Mouse (Mus musculus): Measurements from ENCODE around the gene BC016579.

The BC016579 gene

DNA sequence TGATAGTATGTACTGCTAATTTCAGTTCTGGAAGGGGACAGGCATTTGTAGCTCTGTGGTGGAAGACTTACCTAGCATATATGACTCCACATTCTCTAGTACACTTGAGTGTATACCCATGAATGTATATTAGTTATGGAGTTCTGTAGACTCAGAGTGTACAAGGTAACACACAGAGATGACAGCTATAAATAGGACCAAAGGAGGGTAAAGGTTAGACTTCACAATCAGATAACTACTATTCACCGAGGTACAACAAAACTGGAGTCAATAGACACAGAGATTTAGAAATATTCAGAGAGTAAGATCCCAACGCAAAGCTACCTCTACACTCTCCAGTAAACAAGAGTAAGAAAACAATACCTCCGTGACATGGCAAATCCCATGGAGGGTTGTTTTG is 9.9 kb downstream of the BC016579 start:
- DNase-seq (ENCODE audit: low read depth, low spot score), result no peak

DNA sequence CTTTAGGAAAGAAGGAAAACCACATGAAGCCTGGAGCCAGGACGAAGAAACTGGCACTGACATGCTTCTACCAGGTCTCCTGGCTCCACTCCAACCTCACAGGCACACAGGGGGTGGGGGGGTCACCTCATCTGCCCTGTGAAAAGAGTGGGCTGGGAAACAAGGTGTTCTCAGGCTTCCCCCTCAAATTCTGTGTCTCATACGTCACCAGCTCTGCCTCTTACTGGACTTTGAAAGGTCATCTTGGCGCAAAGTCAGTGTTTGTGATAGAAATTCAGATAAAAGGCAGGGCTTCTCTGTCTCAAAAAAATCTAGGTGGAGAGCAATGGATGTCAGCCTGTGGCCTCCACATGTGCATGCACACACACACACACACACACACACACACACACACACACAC is 12.6 kb downstream of the BC016579 start:
- DNase-seq (ENCODE audit: low read depth, low spot score), result no peak

GRCm38 (mm10) chr16:45640070-45640762 is 13.7 kb downstream of the BC016579 start:
- no peak for DNase-seq (ENCODE audit: low read depth, low spot score)

DNA sequence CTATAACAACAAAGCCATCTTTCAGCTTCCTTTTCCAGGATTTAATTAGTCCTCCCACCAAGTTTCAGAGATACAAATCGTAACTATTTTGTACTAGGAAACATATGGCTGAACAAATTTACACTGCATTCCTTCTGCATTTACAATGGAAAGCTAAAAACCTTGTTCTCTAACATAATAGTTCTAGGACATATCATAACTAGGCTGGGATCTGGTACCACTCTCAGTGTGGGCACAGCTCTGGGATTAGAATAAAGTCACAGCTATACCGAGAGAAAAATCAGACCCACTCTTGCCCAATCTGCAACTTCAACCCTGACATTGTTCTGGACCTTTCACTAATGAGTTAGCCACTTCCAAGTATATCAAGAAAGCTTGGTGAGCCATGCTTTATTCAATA is 18.0 kb downstream of the BC016579 start:
- no peak for DNase-seq (ENCODE audit: low read depth, low spot score)

DNA sequence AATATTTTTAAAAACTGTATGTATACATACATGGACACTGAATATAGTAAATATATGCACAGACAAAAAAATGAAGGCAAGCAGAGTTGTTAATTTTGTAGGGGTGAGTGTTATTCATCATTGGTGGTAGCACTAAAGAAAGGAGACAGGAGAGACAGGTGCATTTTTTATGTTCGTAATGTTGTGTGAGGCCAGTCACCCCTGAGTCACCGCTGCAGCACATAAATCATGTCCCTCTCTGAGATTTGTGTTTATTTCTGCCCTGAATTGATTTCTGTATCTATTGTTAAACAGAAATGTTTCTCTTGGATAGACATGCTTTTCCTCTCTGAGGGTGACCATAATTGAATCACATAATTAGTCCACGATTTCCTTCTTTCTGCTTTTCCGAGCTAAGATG is 21.4 kb downstream of the BC016579 start:
- no peak for DNase-seq (ENCODE audit: low read depth, low spot score)

DNA sequence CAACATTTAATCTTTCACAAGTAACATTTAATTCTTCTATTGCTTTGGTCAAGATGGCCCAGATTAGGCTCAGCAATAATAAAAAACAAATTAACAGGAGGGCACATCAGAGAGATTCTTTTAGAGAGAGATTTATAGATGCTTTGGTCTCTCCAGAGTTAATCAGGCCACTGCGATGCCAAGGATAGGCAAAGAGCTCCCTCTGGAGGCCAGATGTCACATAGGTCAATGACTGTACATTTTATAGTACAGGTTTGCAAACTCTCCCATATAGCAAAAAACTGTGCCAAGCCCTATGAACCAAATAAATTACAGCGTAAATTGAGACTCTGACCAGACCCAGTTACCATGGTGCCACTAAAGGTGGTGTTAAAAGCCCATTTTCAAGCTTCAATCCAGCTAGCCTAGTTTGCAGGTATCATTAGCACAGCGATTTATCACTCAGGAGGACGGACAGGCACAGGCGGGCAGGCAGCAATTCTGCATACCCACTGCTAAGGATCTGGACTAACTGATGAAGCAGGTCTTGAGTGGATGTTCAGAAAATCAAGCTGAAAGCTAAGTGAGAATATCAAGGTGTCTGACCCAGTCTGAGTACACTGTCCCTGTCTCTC is 23.4 kb downstream of the BC016579 start:
- DNase-seq (ENCODE audit: low read depth, low spot score), result peak; percentile 48

- no peak for DNase-seq (ENCODE audit: low read depth, low spot score)
Observed at GRCm38 (mm10) chr16:45629497-45630105, 24.3 kb downstream of the BC016579 start.

DNA sequence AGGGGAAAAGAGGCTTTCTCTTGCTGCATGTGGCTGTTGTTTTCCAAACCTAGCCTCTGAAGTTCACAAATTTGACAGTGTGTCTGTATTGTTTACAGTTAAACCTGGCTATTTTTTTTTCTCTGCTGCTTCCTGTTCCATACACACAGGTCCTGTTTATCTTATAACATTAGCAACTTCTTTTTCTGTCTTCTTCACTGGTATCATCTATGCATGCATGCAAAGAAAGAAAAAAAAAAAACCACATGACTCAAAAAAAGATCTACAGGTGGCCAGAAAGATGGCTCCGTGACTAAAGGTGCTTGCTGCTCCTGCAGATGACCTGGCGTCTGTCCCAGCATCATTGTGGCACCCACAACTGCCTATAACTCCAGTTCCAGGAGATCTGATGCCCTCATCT is 28.5 kb downstream of the BC016579 start:
- no peak for DNase-seq (ENCODE audit: low read depth, low spot score)

DNA sequence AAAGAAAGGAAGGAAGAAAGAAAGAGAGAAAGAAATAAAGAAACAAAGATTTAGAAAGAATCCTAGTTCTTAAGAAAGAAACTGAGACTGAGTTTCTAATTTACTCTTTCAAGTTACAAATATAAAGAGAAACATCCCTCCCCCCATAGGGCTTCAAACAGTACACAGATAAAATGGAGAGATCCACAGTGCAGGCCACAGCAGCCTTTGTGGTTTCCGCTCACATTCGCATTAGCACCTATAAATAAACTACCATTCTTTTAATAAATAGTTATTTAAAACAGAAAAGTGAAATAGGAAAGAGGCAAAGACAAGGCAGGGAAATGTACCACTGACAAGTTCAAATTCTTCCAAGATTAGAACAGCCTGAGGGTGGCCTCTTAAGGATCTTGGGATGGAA is 29.1 kb downstream of the BC016579 start:
- DNase-seq (ENCODE audit: low read depth, low spot score), result no peak

DNA sequence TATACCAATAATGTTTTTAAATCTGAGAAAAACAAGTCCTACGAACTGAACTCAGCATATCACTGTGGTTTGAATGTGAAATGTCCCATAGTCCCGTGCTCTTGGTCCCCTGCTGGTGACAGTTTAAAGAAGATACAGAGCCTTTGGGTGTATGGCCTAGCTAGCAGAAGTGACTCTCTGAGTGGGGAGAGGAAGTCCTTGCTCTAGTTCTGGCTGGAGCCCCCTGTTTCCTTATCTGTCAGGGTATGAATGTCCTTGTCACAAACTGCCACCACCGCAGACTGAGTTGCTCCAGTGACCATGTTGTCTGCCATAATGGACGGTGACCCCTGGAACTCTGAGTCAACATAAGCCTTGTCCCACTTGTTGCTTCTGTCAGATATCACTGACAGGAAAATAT is 30.6 kb downstream of the BC016579 start:
- DNase-seq (ENCODE audit: low read depth, low spot score), result no peak

DNA sequence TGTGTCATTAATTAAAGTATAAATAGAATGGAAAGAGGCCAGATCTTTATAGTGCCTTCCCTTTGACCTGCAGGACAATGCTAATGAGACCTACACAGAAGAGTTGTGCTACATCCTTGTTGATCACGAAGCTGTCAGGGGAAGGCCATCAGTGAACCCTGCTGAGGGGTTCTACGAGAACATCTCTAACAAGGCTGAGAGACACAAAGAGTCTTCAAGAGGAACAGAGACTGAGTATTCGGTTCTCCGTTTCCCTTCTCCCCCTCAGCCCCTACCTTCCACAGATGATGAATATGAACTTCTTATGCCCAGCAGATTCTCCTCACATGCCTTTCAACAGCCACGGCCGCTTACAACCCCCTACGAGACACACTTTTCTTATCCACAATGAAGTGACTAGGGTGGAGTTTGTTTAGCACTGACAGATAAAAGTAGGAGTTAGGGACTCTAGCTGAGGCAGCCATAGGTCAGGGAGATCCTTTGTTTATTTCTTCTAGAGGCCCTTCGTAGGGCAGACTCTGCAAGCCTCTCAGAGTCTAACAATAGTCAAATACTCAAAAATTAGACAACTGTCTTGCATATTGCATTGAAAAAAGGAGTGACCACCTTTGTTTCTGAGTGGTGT is 34.0 kb downstream of the BC016579 start:
- DNase-seq (ENCODE audit: low read depth, low spot score), result no peak

DNA sequence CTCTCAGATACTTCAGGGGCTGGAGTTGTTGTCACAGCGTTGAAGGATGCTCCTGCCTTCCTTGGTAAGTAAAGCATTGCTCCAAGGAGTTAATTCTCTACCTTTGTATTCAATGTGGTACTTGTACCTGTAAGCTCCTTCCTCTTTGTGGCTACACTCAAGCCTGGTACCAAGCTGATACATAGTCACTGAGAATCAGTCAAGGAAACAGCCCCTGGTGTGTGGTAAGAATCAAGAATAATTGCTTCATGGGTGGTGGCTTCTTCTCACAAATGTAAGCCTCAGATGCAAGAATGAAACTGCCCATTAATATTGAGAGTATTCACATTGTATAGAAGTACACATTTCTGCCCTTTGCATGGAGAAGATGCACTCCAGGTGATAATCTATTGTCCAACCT is 37.9 kb downstream of the BC016579 start:
- DNase-seq (ENCODE audit: low read depth, low spot score), result no peak

DNA sequence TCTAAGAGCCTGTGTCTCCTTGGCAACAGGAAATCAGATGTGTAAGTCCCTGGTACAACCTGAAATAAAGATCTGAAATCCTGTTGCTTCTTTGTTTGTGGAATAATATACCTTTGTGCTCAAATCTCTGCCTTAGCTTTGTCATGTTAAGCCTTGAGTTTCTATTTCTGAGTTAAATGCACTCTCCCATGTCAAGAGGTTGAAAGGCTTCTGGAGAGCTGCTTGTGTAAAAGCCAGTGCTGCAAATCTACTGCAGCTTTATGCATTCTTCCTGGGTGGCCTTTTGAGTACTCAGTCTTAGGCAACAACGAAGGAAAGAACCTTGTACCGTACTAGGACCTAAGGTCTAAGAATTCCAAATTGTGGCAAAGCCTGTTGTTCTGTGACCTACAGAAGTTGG is 40.6 kb downstream of the BC016579 start:
- DNase-seq (ENCODE audit: low read depth, low spot score), result no peak

- DNase-seq (ENCODE audit: low read depth, low spot score), result no peak
Observed at GRCm38 (mm10) chr16:45610267-45610666, 43.6 kb downstream of the BC016579 start, which contains the start of gene Gcsam. Gene Gcsam (plus strand): TSS chr16:45610380.

DNA sequence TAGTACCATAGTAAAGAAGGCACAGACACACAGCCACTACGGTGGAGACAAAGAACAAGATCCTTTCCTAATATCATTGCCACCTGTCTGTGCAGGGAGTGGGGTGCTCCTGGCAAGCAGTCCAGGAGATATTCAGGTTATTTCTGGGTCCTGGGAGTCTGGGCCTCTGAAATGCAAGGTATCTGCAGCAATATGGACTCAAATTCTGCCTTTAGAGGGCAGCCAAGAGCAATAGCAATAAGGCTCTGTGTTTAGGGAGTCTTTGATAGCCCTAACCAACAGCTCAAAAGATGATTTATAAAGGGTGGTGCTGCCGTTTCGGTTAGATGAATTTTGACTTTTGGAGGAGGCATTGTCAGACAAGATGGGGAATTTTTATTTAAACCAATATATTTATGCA is 44.6 kb downstream of the BC016579 start:
- no peak for DNase-seq (ENCODE audit: low read depth, low spot score)

DNA sequence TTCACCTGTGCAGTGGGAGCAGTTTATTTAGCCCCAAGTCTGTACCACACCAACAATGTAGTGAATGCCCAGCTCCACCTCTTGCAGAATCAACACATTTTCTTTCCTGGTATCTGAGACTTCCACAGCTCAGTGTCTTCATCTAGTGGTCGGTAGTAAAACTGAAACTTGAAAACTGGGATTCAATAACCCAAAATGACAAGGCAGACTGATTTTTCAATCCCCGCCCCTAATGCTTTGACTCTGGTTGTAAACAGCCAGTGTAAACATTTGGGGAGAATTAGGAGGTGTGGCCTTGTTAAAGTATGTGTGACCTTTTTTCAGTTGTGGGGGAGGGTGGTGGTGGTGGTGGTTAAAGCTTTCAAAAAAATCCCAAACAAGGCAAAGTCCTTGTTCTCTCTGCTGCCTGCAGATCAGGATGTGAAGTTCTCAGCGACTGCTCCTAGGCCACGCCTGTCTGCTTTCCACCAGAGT is 45.4 kb downstream of the BC016579 start:
- no peak for DNase-seq (ENCODE audit: low read depth, low spot score)

GRCm38 (mm10) chr16:45595494-45595893 is 58.4 kb downstream of the BC016579 start:
- no peak for DNase-seq (ENCODE audit: low read depth, low spot score)

DNA sequence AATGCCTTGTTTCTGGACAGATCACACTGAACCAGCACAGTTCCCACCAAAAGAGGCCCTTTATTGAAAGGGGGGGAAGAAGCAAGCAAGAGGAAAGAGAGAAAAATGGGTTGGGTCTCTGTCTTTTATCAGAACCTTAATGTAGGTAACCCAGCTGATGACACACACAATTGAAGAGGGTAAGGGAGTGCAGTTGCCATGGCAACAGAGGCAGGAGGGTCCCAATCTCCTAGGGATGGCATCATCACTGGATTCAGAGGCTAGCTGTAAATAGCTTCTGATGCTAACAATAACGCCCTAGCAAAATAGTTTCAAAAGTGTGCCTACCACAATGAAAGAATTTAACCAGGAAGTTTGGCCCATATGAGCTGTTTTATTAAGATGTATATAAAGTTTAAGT is 60.2 kb downstream of the BC016579 start:
- DNase-seq (ENCODE audit: low read depth, low spot score), result no peak

- DNase-seq (ENCODE audit: low read depth, low spot score), result no peak
Observed at GRCm38 (mm10) chr16:45582512-45582911, 71.4 kb downstream of the BC016579 start.

DNA sequence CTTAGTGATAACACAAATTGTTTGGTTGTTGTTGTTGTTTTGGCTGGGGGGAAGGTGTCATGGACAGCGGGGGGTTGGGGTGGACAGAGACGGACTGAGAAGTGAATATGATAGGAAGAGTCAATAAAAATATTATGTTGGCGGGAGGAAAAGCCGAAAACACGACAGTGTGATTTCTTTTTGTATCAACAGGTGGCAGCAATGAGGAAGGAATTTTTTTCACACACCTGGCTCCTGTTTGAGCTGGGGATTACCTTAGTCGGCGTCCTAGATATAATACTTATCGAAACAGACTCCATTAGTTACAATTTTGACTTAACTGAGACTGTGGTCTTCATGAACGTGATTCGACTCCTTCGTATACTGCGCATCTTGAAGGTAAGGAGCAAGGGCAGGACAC is 74.0 kb downstream of the BC016579 start:
- no peak for DNase-seq (ENCODE audit: low read depth, low spot score)
